Mouse (Mus musculus) olfactory bulb, adult 2 months (tissue): Measurements from ENCODE around the gene Rhot1. TPM values are rescaled to one million over a fixed set of nuclear protein-coding genes. Genes with fewer than 3 reads are reported as not detected.

Experiments used
- H3K27ac ChIP-seq: fragments of 200-500 bp; 2 replicates; pipeline ENCODE4 v1.5.1; 2012; ENCODE audit warnings: low read depth, low read length; ENCODE audit not compliant: insufficient read depth
- H3K4me1 ChIP-seq: fragments of 200-500 bp; 2 replicates; pipeline ENCODE4 v1.6.1; 2012; ENCODE audit warnings: low read length; ENCODE audit not compliant: control insufficient read depth, insufficient read depth
- H3K4me3 ChIP-seq: fragments of 200-500 bp; 2 replicates; pipeline ENCODE4 v1.5.1; 2012; ENCODE audit warnings: mild to moderate bottlenecking, low read depth, low read length, moderate library complexity; ENCODE audit not compliant: insufficient read depth
- CTCF ChIP-seq: fragments of 200-500 bp; IDR thresholded peaks from 2 replicates; pipeline ENCODE4 v1.5.1; 2012; ENCODE audit warnings: low read depth, mild to moderate bottlenecking, low read length, moderate library complexity; ENCODE audit not compliant: insufficient read depth
- POLR2A ChIP-seq: fragments of 200-500 bp; IDR thresholded peaks from 2 replicates; pipeline ENCODE4 v1.6.1; 2012; ENCODE audit warnings: mild to moderate bottlenecking, low read depth, low read length, moderate library complexity; ENCODE audit not compliant: insufficient read depth
- WGBS: fragments of 180-500 bp; shearing (Covaris S2); methylation state at CpG from one replicate; pipeline ENCODE4 v1.1.7; 2018; 5-methylcytosine and 5-hydroxymethylcytosine counted together
- polyA plus RNA-seq: library from polyadenylated mRNA; stranded (reverse); fragments of >200 nt; gene quantifications from 2 replicates; pipeline ENCODE4 v1.2.4, GENCODE M21; 2012; ENCODE audit warnings: low replicate concordance; ENCODE audit not compliant: missing spikeins, insufficient read depth, insufficient read length

The Rhot1 gene
- polyA plus RNA-seq, 1 experiment: not detected

DNA sequence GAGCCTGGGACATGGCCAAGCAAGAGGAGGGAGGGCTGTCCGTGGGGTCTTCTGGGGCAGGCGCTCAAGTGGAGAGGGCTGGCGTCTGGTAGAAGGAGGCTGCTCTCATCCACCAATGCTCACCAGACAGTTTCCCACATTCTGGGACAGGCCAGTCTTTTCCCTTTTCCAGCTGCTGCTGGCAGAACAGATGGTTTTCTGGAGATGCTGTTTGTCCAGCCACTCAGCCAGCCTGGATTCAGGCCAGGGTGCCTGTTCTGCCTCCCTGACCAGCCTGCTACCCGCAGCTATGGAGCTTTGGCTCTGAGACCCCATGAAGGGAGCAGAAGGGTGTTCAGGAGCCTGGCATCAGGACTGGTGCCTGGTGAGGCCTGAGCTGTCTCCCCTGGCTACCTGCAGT lies 102.5 kb downstream of the Rhot1 start:
- WGBS: 51% methylated on average over 4 of the region's 4 CpGs
- Histone ChIP-seq H3K4me3 (no peak overlapping the region), H3K27ac (no peak overlapping the region), H3K4me1 (peaks cover 18% of the 10 kb centered on the region)
- TF ChIP-seq CTCF (no peak), POLR2A (no peak)

DNA sequence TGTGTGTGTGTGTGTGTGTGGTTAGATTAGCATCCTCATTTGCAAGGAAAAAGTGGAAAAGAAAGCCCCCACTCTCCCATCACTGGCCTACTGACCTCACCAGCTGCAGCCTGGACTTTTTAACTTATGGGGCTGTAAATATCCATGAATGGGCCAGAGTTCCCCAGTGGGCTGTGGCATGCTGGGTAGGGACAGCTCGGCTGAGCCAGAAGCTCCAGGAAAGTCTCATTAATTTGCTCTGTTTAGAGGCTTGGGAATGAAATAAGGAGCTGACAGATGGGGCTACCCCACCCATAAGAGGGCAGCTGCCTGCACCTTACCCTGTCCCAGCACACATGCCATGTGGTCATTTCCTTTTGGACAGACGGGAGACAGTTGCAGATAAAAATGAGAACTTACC lies 103.2 kb downstream of the Rhot1 start:
- Histone ChIP-seq H3K27ac (no peak overlapping the region), H3K4me3 (no peak overlapping the region), H3K4me1 (peaks cover 18% of the 10 kb centered on the region)
- TF ChIP-seq CTCF (no peak), POLR2A (no peak)
- WGBS: 63% methylated on average over 2 of the region's 2 CpGs

DNA sequence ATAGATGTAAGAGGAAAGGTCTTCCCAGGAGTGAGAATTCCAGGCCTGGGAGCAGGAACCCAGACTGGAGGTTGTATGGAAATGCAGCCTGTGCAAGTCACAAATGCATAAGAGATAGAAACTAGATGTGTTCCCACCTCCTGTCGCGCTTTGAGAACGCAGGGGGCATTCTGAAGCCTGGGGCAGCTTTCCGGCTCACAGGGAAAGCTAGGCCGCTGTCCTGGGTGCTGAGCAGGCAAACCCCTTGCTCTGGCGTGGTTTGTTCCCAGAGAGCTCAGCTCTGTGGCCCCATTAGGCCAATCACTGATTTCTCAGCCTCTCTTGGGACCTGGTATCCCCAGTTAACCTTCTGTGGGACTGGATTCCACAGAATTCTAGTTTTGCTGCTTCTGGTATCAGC lies 103.7 kb downstream of the Rhot1 start:
- 62% methylated on average over 6 of the region's 6 CpGs for WGBS
- H3K4me3 ChIP-seq: no peak overlapping the region
- TF ChIP-seq CTCF: no peak
- TF ChIP-seq POLR2A: 0 out of 2 replicates have a peak, but pooled peaks have one; percentile 25
- H3K4me1 ChIP-seq: peaks cover 18% of the 10 kb centered on the region
- H3K27ac ChIP-seq: no peak overlapping the region

DNA sequence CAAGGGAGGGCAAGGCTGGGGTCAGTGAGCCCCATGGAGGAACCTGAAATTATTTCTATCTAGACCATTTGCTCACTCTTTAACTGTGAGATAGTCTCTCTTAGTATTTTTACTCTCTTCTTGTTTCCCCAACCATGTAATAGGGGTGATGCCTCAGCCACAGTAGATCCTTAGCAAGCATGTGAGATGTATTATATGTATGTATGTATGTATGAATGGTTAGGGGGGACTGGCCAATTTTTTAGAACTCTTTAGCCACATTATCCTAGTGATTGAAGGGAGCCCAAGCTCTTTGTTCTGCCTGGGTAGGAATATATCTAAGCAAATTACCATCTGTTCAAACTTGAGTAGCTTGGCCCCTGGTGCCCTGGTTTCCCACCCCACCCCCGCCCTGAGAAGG lies 104.6 kb downstream of the Rhot1 start:
- Histone ChIP-seq H3K27ac (no peak overlapping the region), H3K4me3 (no peak overlapping the region), H3K4me1 (peaks cover 18% of the 10 kb centered on the region)
- no peak for TF ChIP-seq CTCF
- TF ChIP-seq POLR2A: no peak
- 86% methylated on average over 1 of the region's 1 CpGs for WGBS

DNA sequence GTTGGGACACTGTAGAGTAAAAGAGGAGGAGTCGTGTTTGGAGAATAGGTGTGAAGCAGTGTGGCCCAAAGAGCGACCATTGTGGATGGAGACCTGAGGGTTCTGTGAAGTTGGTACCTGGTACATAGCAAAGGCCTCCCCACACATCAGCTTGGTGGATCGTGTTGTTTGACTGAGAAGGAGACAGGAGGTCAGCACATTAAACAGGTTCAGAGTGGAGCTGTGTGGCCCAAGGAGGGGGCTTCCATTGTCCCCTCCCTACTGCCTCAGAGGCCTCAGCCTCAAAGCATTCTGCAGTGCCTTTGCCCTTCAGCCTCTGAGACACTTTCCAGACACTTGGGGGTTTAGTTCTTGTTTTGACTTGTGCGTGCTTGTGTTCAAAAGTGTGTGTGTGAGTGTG lies 105.1 kb downstream of the Rhot1 start:
- Histone ChIP-seq H3K4me3 (no peak overlapping the region), H3K4me1 (peaks cover 18% of the 10 kb centered on the region), H3K27ac (no peak overlapping the region)
- WGBS: 88% methylated on average over 4 of the region's 4 CpGs
- TF ChIP-seq POLR2A: no peak
- TF ChIP-seq CTCF: no peak

DNA sequence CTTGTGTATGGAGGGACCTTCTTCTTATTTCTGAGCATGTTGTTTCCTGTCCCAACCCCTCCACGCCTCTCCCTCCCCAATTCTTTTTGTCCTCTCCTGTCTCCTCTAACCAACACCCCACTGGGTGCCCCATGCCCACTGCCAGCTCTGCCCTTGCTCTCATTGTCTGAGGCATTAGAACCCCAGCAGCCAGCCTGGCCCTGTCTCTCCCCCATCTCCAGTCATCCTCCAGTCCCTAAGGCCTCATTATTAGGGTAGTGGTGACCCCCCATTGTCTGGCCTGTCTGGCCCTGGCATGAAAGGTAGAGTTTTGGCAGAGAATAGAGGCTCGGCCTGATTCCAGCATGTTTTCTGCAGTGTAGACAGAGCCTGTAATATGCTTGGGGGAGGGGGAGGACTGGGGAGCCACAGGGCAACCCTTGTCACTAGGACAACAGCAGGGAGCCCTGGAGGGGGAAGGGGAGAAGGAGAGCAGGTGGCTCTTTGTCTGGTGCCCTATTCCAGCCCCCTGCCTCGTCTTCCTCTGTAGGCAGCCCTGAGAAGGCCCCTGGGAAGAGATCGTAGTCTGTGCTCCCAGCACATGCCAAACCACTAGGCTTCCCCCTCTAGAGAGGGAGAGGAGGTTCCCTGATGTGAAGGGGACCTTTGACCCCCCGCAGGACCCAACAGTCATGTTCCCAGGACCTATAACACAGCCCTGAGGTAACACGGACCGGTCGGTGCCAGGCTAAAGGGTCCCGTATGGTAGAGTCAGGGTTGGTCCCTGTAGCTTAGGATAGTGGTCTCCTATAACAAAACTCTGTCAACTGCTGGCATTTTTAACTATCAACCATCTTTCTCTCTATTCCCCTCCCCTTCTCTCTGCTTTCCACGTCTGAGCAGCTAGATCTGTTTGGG lies 107.2 kb downstream of the Rhot1 start:
- Histone ChIP-seq H3K27ac (no peak overlapping the region), H3K4me3 (no peak overlapping the region), H3K4me1 (peaks cover 17% of the 10 kb centered on the region)
- whole genome bisulfite sequencing: 55% methylated on average over 10 of the region's 10 CpGs
- no peak for TF ChIP-seq CTCF
- TF ChIP-seq POLR2A: no peak

Other genes starting within 250 kb of the Rhot1 start
- gene Utp6, start 246.6 kb upstream of the Rhot1 start, polyA plus RNA-seq: not detected in 2 replicates
- 192 TPM in 1 of 2 replicates, not detected in the other for gene Suz12, start 215.9 kb upstream of the Rhot1 start, polyA plus RNA-seq
- not detected in 2 replicates for gene Crlf3, start 128.0 kb upstream of the Rhot1 start, polyA plus RNA-seq
- not detected in 2 replicates for gene Atad5, start 119.6 kb upstream of the Rhot1 start, polyA plus RNA-seq
- not detected in 2 replicates for gene Tefm, start 66.8 kb upstream of the Rhot1 start, polyA plus RNA-seq
- not detected in 2 replicates for gene Adap2, start 54.9 kb upstream of the Rhot1 start, polyA plus RNA-seq
- gene Rnf135, start 25.2 kb upstream of the Rhot1 start, polyA plus RNA-seq: not detected in 2 replicates
- not detected in 2 replicates for gene Rhbdl3, start 91.9 kb downstream of the Rhot1 start, polyA plus RNA-seq
- not detected in 2 replicates for gene 5730455P16Rik, start 169.0 kb downstream of the Rhot1 start, polyA plus RNA-seq
- 162 and 401 TPM in 2 replicates for gene Zfp207, start 174.3 kb downstream of the Rhot1 start, polyA plus RNA-seq
- not detected in 2 replicates for gene Psmd11, start 219.6 kb downstream of the Rhot1 start, polyA plus RNA-seq